Mouse (Mus musculus) bone marrow, adult 2 months (tissue): ENCODE results near the gene Tekt3. TPM values are rescaled to one million over a fixed set of nuclear protein-coding genes. Genes with fewer than 3 reads are reported as not detected.

Experiments used
- H3K27ac ChIP-seq: fragments of 200-500 bp; 2 replicates; pipeline ENCODE4 v1.5.1; 2012; ENCODE audit warnings: low read depth, mild to moderate bottlenecking, control low read depth, inconsistent platforms, low read length; ENCODE audit not compliant: control insufficient read depth, poor library complexity, insufficient read depth
- H3K4me1 ChIP-seq: fragments of 200-500 bp; 2 replicates; pipeline ENCODE4 v1.6.1; 2011; ENCODE audit warnings: low read length; ENCODE audit not compliant: control insufficient read depth, insufficient read depth
- H3K4me3 ChIP-seq: fragments of 200-500 bp; replicated peaks from 2 replicates; pipeline ENCODE3; 2011; ENCODE audit warnings: mild to moderate bottlenecking, low read depth, low read length, control low read depth; ENCODE audit not compliant: control insufficient read depth
- CTCF ChIP-seq: fragments of 200-500 bp; IDR thresholded peaks from 2 replicates; pipeline ENCODE4 v1.5.1; 2011; ENCODE audit warnings: low read length, control low read depth; ENCODE audit not compliant: control insufficient read depth, insufficient read depth
- POLR2A ChIP-seq: fragments of 200-500 bp; IDR thresholded peaks from 2 replicates; pipeline ENCODE4 v1.6.1; 2011; ENCODE audit warnings: low read depth, mild to moderate bottlenecking, control low read depth, low read length, borderline replicate concordance; ENCODE audit not compliant: control insufficient read depth
- WGBS: fragments of 180-500 bp; shearing (Covaris S2); methylation state at CpG from one replicate; pipeline ENCODE4 v1.1.7; 2018; 5-methylcytosine and 5-hydroxymethylcytosine counted together
- polyA plus RNA-seq: library from polyadenylated mRNA; stranded (reverse); fragments of >200 nt; gene quantifications from 2 replicates; pipeline ENCODE4 v1.2.4, GENCODE M21; 2011; ENCODE audit warnings: low replicate concordance; ENCODE audit not compliant: missing spikeins, insufficient read depth, insufficient read length

The Tekt3 gene
- polyA plus RNA-seq, 1 experiment = not detected

DNA sequence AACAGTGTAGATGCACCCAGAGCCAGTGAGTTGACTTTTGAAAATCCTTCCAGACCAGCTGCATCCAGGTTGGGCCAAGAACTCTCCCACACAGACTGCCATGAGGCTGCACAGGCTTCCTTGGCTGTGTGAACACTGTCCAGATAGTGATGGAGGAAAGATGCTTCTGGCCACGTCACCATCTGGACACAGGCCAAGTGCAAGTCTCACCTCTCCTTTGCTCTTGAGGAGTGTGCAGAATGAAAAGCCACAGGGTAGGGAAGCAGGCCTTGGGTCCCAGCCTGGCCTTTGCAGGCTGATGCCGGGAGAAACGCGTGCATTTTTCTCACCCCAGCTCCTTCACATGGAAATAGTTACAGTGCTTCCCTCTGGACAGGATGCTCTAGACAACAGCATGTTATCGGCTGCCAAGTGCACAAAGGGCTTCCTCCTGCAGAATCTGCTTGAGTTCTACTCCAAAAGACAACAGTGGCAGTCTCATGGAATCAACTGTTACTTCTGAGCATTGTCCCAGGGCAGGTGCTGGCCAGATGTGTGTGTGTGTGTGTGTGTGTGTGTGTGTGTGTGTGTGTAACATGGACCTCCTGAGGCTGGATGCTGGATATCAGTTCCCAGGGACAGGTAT, 64.5 kb downstream of the Tekt3 start:
- 73% methylated on average over 5 of the region's 5 CpGs for WGBS
- Histone ChIP-seq H3K4me3 (no peak overlapping the region), H3K27ac (no peak overlapping the region), H3K4me1 (no peaks in the 10 kb centered on the region)
- TF ChIP-seq POLR2A (no peak), CTCF (no peak)

DNA sequence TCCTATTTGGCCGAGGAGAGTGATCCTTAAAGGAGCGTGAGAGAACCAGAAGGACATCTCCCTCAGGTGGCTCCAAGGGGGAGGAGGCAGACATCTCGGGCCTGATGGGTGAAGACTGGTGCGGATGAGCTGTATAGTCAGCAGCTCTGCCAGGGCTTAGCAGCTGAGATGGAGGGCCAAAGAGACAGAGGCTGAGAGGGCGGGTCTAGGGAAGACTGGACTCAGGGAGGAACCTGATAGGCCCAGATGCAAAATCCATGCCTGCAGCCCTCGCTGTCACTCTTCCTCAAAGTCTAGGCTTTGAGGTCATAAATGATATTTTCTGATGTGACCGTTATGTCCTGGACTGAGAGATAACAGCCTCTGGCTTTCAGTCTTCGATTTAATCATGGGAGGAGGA, 65.5 kb downstream of the Tekt3 start:
- H3K4me1 ChIP-seq = no peaks in the 10 kb centered on the region
- no peak for TF ChIP-seq POLR2A
- no peak for TF ChIP-seq CTCF
- 70% methylated on average over 8 of the region's 8 CpGs for WGBS
- no peak overlapping the region for H3K27ac ChIP-seq
- no peak overlapping the region for H3K4me3 ChIP-seq

GRCm38 (mm10) chr11:63127513-63127912, 66.1 kb downstream of the Tekt3 start:
- Histone ChIP-seq H3K27ac (no peak overlapping the region), H3K4me3 (no peak overlapping the region), H3K4me1 (no peaks in the 10 kb centered on the region)
- WGBS = 71% methylated on average over 4 of the region's 4 CpGs
- TF ChIP-seq POLR2A = no peak
- no peak for TF ChIP-seq CTCF

GRCm38 (mm10) chr11:63128784-63129183, 67.3 kb downstream of the Tekt3 start, which contains the start of gene Pmp22:
Gene Pmp22, plus strand, starts transcription at chr11:63128982.
- H3K27ac ChIP-seq = no peak within 1 kb of the TSS
- no peak within 1 kb of the TSS for H3K4me3 ChIP-seq
- TF ChIP-seq CTCF (no peak), POLR2A (no peak)
- no peaks in the 10 kb centered on the region for H3K4me1 ChIP-seq
- WGBS = 64% methylated on average over 2 of the region's 2 CpGs

GRCm38 (mm10) chr11:63129375-63129774, 67.9 kb downstream of the Tekt3 start:
- no peak overlapping the region for H3K27ac ChIP-seq
- WGBS = 12% methylated on average over 9 of the region's 9 CpGs

GRCm38 (mm10) chr11:63129840-63130239, 68.4 kb downstream of the Tekt3 start:
- TF ChIP-seq POLR2A (no peak), CTCF (no peak)
- H3K4me1 ChIP-seq = no peaks in the 10 kb centered on the region
- H3K4me3 ChIP-seq = no peak overlapping the region
- H3K27ac ChIP-seq = no peak overlapping the region
- WGBS = 45% methylated on average over 12 of the region's 12 CpGs

More at GRCm38 (mm10) chr11:63129375-63129774, 67.9 kb downstream of the Tekt3 start:
- no peak overlapping the region for H3K4me3 ChIP-seq
- H3K4me1 ChIP-seq = no peaks in the 10 kb centered on the region
- no peak for TF ChIP-seq CTCF

DNA sequence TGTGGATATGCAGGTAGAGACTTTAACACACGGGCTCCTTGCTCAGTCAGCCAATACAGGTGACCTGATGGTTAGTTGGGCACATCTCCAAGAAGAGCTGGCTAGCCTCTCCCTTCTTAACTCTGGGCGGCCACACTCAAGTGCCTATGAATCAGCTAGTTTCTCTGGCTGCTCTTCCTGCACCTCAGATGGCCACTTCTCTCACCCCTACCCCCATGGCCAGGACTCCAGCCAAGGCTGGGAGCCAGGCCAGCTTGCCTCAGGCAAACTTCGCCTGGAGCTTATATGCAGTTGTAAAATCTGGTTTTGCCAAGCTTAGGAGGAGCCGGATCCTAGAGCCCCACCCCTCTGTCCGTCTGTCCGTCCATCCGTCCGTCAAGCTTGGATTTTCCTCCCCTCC, 69.0 kb downstream of the Tekt3 start:
- TF ChIP-seq CTCF = no peak
- no peak for TF ChIP-seq POLR2A
- Histone ChIP-seq H3K4me3 (no peak overlapping the region), H3K27ac (no peak overlapping the region), H3K4me1 (no peaks in the 10 kb centered on the region)
- 47% methylated on average over 8 of the region's 8 CpGs for WGBS

DNA sequence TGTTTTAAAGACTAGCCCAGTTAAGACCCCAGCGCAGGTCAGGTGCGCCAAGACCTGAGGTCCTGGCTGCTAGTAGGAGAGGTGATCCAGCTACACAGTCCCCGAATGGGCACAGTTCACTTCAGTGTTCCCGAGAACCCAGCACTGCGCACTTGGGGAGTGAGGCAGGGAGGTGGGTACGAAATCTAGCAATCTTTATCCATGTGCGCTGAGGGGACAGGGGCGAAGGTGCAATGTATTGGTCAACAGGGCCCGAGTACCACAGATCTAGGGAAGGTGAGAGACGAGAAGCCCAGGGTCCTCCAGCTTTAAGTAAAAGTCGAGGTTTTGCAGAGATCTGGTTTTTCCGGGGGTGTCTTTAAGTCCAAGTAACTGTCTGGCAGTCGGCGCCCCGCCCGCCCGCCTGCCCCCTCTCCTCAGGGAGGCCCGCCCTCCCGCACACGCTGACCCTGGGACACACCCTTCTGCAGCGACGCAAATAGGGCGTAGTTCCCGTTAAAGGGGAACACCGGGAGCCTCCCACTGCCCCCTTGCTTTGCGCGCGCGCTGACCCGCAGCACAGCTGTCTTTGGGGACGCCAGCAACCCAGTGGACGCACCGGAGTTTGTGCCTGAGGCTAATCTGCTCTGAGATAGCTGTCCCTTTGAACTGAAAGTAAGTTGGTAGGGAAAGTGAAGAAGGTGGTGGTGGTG, 69.7 kb downstream of the Tekt3 start:
- no peak overlapping the region; the same call in 1 of the 2 replicates for H3K27ac ChIP-seq
- WGBS = 6% methylated on average over 33 of the region's 33 CpGs
- H3K4me1 ChIP-seq = no peaks in the 10 kb centered on the region
- peak overlapping the region; percentile 3 for H3K4me3 ChIP-seq
- TF ChIP-seq CTCF = no peak
- no peak for TF ChIP-seq POLR2A
